Mouse (Mus musculus) neural tube, embryonic 14.5 days (tissue): Measurements from ENCODE around the gene Ndufb7. TPM values are rescaled to one million over a fixed set of nuclear protein-coding genes. Genes with fewer than 3 reads are reported as not detected.

Experiments
- ATAC-seq: fragments of 200-750 bp; cut with Nextera tagmentation; 2 replicates; pipeline ENCODE4 v1.8.0; 2017; ENCODE audit warnings: low read depth, mild to moderate bottlenecking, moderate TSS enrichment, moderate library complexity
- H3K27ac ChIP-seq: fragments of 300-500 bp; sonication (generic); 2 replicates; pipeline ENCODE4 v1.5.1; 2014; ENCODE audit warnings: low read depth, mild to moderate bottlenecking, control low read depth, low read length, moderate library complexity, mixed read lengths
- H3K27me3 ChIP-seq: fragments of 300-500 bp; sonication (generic); 2 replicates; pipeline ENCODE4 v1.6.1; 2014; ENCODE audit warnings: low read length; ENCODE audit not compliant: control insufficient read depth, insufficient read depth
- H3K36me3 ChIP-seq: fragments of 300-500 bp; sonication (generic); 2 replicates; pipeline ENCODE4 v1.6.1; 2014; ENCODE audit warnings: low read length, mixed read lengths; ENCODE audit not compliant: control insufficient read depth, insufficient read depth
- H3K4me1 ChIP-seq: fragments of 300-500 bp; sonication (generic); 2 replicates; pipeline ENCODE4 v1.6.1; 2014; ENCODE audit warnings: low read length; ENCODE audit not compliant: control insufficient read depth, insufficient read depth
- H3K4me2 ChIP-seq: fragments of 300-500 bp; sonication (generic); 2 replicates; pipeline ENCODE4 v1.6.1; 2014; ENCODE audit warnings: mild to moderate bottlenecking, low read depth, low read length, control low read depth
- H3K4me3 ChIP-seq: fragments of 300-500 bp; sonication (generic); 2 replicates; pipeline ENCODE4 v1.5.1; 2014; ENCODE audit warnings: low read depth, low read length, control low read depth, mixed read lengths
- H3K9ac ChIP-seq: fragments of 300-500 bp; sonication (generic); replicated peaks from 2 replicates; pipeline ENCODE4 v1.6.1; 2014; ENCODE audit warnings: low read depth, mild to moderate bottlenecking, control low read depth, low read length, mixed read lengths
- H3K9me3 ChIP-seq: fragments of 300-500 bp; sonication (generic); 2 replicates; pipeline ENCODE4 v1.6.1; 2016; ENCODE audit warnings: low read length; ENCODE audit not compliant: control insufficient read depth
- WGBS: fragments of 180-500 bp; shearing (Covaris S2); extraction: QIAGEN DNeasy Blood & Tissue Kit; methylation state at CpG from one replicate; pipeline ENCODE4 v1.1.7; 2014; 5-methylcytosine and 5-hydroxymethylcytosine counted together
- polyA plus RNA-seq: library from polyadenylated mRNA; unstranded; fragments of >200 nt; fragmentation: Nextera tagmentation; extraction: Ambion mirVana; gene quantifications from 2 replicates; pipeline ENCODE4 v1.2.1, GENCODE M21; 2014

Gene Ndufb7
- polyA plus RNA-seq, 1 experiment from 2014 or later: 348 TPM

DNA sequence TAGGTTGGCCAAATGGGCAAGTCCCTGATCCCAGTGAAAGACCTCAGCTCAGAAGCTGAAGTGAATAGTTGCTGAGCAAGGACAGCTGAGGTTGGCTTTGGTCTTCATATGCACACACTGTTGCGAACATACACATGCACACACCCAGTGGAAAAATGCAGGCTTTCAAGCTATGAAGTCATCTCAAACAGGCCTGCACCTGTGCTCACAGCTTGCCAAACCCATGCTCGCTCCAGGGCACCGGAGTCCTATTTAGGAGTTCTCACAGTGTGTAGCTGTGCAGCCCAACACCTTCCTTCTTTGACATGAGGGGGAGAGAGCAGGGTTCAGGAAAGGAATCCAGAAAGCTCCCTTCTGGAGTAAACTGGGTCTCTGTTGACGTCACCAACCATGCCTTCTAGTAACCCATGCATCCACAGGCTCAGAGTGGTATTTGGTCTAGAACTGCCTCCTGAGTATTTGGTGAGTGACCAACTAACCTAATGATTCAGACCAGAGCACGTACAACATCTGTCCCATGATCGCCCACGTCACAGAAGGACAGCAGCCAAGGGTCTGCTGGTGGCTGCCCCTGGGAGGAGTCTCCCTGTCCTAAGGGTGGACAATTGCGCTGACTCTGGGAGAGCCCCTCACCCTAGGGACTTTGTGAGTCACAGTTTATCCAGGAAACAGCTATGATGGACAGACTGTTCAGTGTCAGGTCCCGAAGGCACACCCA, 53.3 kb downstream of the Ndufb7 start:
- Histone ChIP-seq H3K27me3 (no peaks in the 10 kb centered on the region), H3K4me2 (no peak overlapping the region), H3K4me3 (no peak overlapping the region), H3K4me1 (no peaks in the 10 kb centered on the region), H3K27ac (no peak overlapping the region), H3K36me3 (no peaks in the 10 kb centered on the region), H3K9me3 (no peaks in the 10 kb centered on the region), H3K9ac (no peak overlapping the region)
- 94% methylated on average over 9 of the region's 9 CpGs for WGBS
- ATAC-seq: no peak

Other genes starting within 250 kb of the Ndufb7 start
- 24.1 and 30.7 TPM in 2 replicates for gene Elmod2, start 234.2 kb upstream of the Ndufb7 start, polyA plus RNA-seq
- not detected in 2 replicates for gene Mgat4d, start 218.2 kb upstream of the Ndufb7 start, polyA plus RNA-seq
- gene Clgn, start 176.8 kb upstream of the Ndufb7 start, polyA plus RNA-seq: 15.6 and 17.9 TPM in 2 replicates
- gene Scoc, start 108.3 kb upstream of the Ndufb7 start, polyA plus RNA-seq: 269 and 301 TPM in 2 replicates
- not detected in 2 replicates for gene Olfr370, start 30.9 kb upstream of the Ndufb7 start, polyA plus RNA-seq
- 1,479 and 1,754 TPM in 2 replicates for gene Tecr, start 41.3 kb downstream of the Ndufb7 start, polyA plus RNA-seq
- gene Dnajb1, start 41.5 kb downstream of the Ndufb7 start, polyA plus RNA-seq: 54.3 and 55.2 TPM in 2 replicates
- gene Gipc1, start 86.0 kb downstream of the Ndufb7 start, polyA plus RNA-seq: 90.2 and 104 TPM in 2 replicates
- gene Ptger1, start 100.0 kb downstream of the Ndufb7 start, polyA plus RNA-seq: 0.71 and 1.4 TPM in 2 replicates
- 25.1 and 27.7 TPM in 2 replicates for gene Pkn1, start 132.5 kb downstream of the Ndufb7 start, polyA plus RNA-seq
- 82.6 and 83.3 TPM in 2 replicates for gene Ddx39, start 148.5 kb downstream of the Ndufb7 start, polyA plus RNA-seq
- 8.8 and 13.5 TPM in 2 replicates for gene Adgre5, start 174.7 kb downstream of the Ndufb7 start, polyA plus RNA-seq